ENCODE assay signal across 8 mouse cellular contexts in genomic region chr1:24699320-24699719, GRCm38 (mm10). TPM values are rescaled to one million over a fixed set of nuclear protein-coding genes. Genes with fewer than 3 reads are reported as not detected.
DNase-seq lines count a peak whose midpoint lies in the region; ATAC-seq and TF ChIP-seq lines count a peak whose summit lies in the region.

No protein-coding gene starts in this region.

- no peaks in the 10 kb centered on the region for H3K27me3 ChIP-seq in forebrain, embryonic 14.5 days (replicated peaks; ENCODE audit: control insufficient read depth, insufficient read depth, low read length)
- H3K27me3 ChIP-seq in forebrain, postnatal 0 days (ENCODE audit: insufficient read depth, low read length) = no peaks in the 10 kb centered on the region
- no peaks in the 10 kb centered on the region for H3K27me3 ChIP-seq in embryonic facial prominence, embryonic 15.5 days
- H3K27me3 ChIP-seq in intestine, postnatal 0 days (replicated peaks; ENCODE audit: control insufficient read depth, insufficient read depth, low read length) = no peaks in the 10 kb centered on the region
- H3K27me3 ChIP-seq in lung, embryonic 14.5 days (ENCODE audit: insufficient read depth, low read length) = no peaks in the 10 kb centered on the region
- H3K27me3 ChIP-seq in stomach, postnatal 0 days (ENCODE audit: control insufficient read depth, insufficient read depth, low read length) = no peaks in the 10 kb centered on the region

- 24% methylated on average over 9 of the region's 9 CpGs for WGBS in forebrain, embryonic 14.5 days
- WGBS in forebrain, postnatal 0 days = 28% methylated on average over 9 of the region's 9 CpGs
- WGBS in embryonic facial prominence, embryonic 15.5 days = 19% methylated on average over 9 of the region's 9 CpGs
- WGBS in intestine, postnatal 0 days = 14% methylated on average over 9 of the region's 9 CpGs
- WGBS in lung, embryonic 14.5 days = 17% methylated on average over 9 of the region's 9 CpGs
- 24% methylated on average over 9 of the region's 9 CpGs for WGBS in stomach, postnatal 0 days

- DNase-seq in forebrain, embryonic 14.5 days (ENCODE audit: low spot score) = peak; percentile 30
- no peak for DNase-seq in forebrain, postnatal 0 days
- peak; percentile 67 for DNase-seq in lung, embryonic 14.5 days
- DNase-seq in stomach, postnatal 0 days (ENCODE audit: low spot score) = peak; percentile 26
- DNase-seq in cerebellum, adult 9-10 months = no peak
- no peak for DNase-seq in cerebellum, postnatal 10 days

- no peaks in the 10 kb centered on the region; the same call in 1 of the 2 replicates for H3K4me1 ChIP-seq in forebrain, embryonic 14.5 days (ENCODE audit: control insufficient read depth, insufficient read depth, low read length)
- H3K4me1 ChIP-seq in forebrain, postnatal 0 days (ENCODE audit: insufficient read depth) = no peaks in the 10 kb centered on the region
- 0 out of 2 replicates have a peak, but pooled peaks cover 5% of the 10 kb centered on the region for H3K4me1 ChIP-seq in embryonic facial prominence, embryonic 15.5 days
- H3K4me1 ChIP-seq in intestine, postnatal 0 days (replicated peaks; ENCODE audit: control insufficient read depth, insufficient read depth, low read length) = peaks cover 8% of the 10 kb centered on the region
- no peaks in the 10 kb centered on the region for H3K4me1 ChIP-seq in lung, embryonic 14.5 days (ENCODE audit: insufficient read depth)
- H3K4me1 ChIP-seq in stomach, postnatal 0 days (replicated peaks; ENCODE audit: control insufficient read depth, insufficient read depth) = no peaks in the 10 kb centered on the region

- no peak for TF ChIP-seq CTCF in forebrain, postnatal 0 days (IDR thresholded peaks at IDR 0.05; ENCODE audit: low read depth)
- TF ChIP-seq CTCF in intestine, postnatal 0 days (IDR thresholded peaks at IDR 0.05; ENCODE audit: low read depth) = no peak
- no peak for TF ChIP-seq CTCF in lung, embryonic 14.5 days (IDR thresholded peaks at IDR 0.05; ENCODE audit: low read depth)
- no peak for TF ChIP-seq CTCF in stomach, postnatal 0 days (IDR thresholded peaks at IDR 0.05; ENCODE audit: low read depth)

- H3K9ac ChIP-seq in forebrain, embryonic 14.5 days (ENCODE audit: low read length) = no peak overlapping the region
- no peak overlapping the region for H3K9ac ChIP-seq in forebrain, postnatal 0 days
- no peak overlapping the region for H3K9ac ChIP-seq in embryonic facial prominence, embryonic 15.5 days
- no peak overlapping the region for H3K9ac ChIP-seq in intestine, postnatal 0 days (ENCODE audit: low read depth, low read length)
- H3K9ac ChIP-seq in lung, embryonic 14.5 days = no peak overlapping the region
- no peak overlapping the region for H3K9ac ChIP-seq in stomach, postnatal 0 days (ENCODE audit: low read length)

- ATAC-seq in forebrain, embryonic 14.5 days = peak; percentile 60; the same call in 1 of the 2 replicates
- ATAC-seq in forebrain, postnatal 0 days = no peak
- ATAC-seq in embryonic facial prominence, embryonic 15.5 days (ENCODE audit: insufficient number of reproducible peaks, low FRiP score, low TSS enrichment, low read depth) = peak; percentile 39; the same call in 1 of the 2 replicates
- peak; percentile 42 for ATAC-seq in intestine, postnatal 0 days
- ATAC-seq in lung, embryonic 14.5 days (ENCODE audit: insufficient read depth) = peak; percentile 82
- ATAC-seq in stomach, postnatal 0 days (ENCODE audit: low FRiP score, low TSS enrichment) = peak; percentile 53

- H3K4me3 ChIP-seq in forebrain, embryonic 14.5 days (ENCODE audit: low read depth, low read length) = no peak overlapping the region
- H3K4me3 ChIP-seq in forebrain, postnatal 0 days (ENCODE audit: low read depth, low read length) = no peak overlapping the region
- H3K4me3 ChIP-seq in embryonic facial prominence, embryonic 15.5 days (replicated peaks) = no peak overlapping the region
- H3K4me3 ChIP-seq in intestine, postnatal 0 days (ENCODE audit: low read depth, low read length) = no peak overlapping the region
- H3K4me3 ChIP-seq in lung, embryonic 14.5 days (ENCODE audit: low read depth, low read length) = no peak overlapping the region
- no peak overlapping the region for H3K4me3 ChIP-seq in stomach, postnatal 0 days (ENCODE audit: low read depth, low read length)

- H3K27ac ChIP-seq in forebrain, embryonic 14.5 days (ENCODE audit: low read depth, low read length) = no peak overlapping the region
- no peak overlapping the region for H3K27ac ChIP-seq in forebrain, postnatal 0 days (ENCODE audit: low read depth, low read length)
- H3K27ac ChIP-seq in embryonic facial prominence, embryonic 15.5 days (replicated peaks) = no peak overlapping the region
- peak overlapping the region; percentile 35 for H3K27ac ChIP-seq in intestine, postnatal 0 days (ENCODE audit: low read depth, low read length)
- no peak overlapping the region for H3K27ac ChIP-seq in lung, embryonic 14.5 days (ENCODE audit: low read depth)
- no peak overlapping the region for H3K27ac ChIP-seq in stomach, postnatal 0 days (replicated peaks)

- H3K4me2 ChIP-seq in forebrain, embryonic 14.5 days (ENCODE audit: low read length) = no peak overlapping the region
- H3K4me2 ChIP-seq in forebrain, postnatal 0 days (ENCODE audit: low read depth) = no peak overlapping the region
- no peak overlapping the region for H3K4me2 ChIP-seq in embryonic facial prominence, embryonic 15.5 days (replicated peaks)
- peak overlapping the region; percentile 47; the same call in 1 of the 2 replicates for H3K4me2 ChIP-seq in intestine, postnatal 0 days (replicated peaks; ENCODE audit: low read depth)
- no peak overlapping the region for H3K4me2 ChIP-seq in lung, embryonic 14.5 days
- no peak overlapping the region; the same call in 1 of the 2 replicates for H3K4me2 ChIP-seq in stomach, postnatal 0 days (replicated peaks; ENCODE audit: low read depth)

- H3K9me3 ChIP-seq in forebrain, embryonic 14.5 days (replicated peaks; ENCODE audit: control insufficient read depth, low read length) = no peaks in the 10 kb centered on the region
- no peaks in the 10 kb centered on the region for H3K9me3 ChIP-seq in forebrain, postnatal 0 days (ENCODE audit: low read length)
- no peaks in the 10 kb centered on the region for H3K9me3 ChIP-seq in embryonic facial prominence, embryonic 15.5 days (replicated peaks)
- no peaks in the 10 kb centered on the region for H3K9me3 ChIP-seq in intestine, postnatal 0 days (ENCODE audit: control insufficient read depth)
- no peaks in the 10 kb centered on the region for H3K9me3 ChIP-seq in lung, embryonic 14.5 days (ENCODE audit: low read depth, low read length)
- H3K9me3 ChIP-seq in stomach, postnatal 0 days (ENCODE audit: control insufficient read depth, low read length) = no peaks in the 10 kb centered on the region

- H3K36me3 ChIP-seq in forebrain, embryonic 14.5 days (ENCODE audit: control insufficient read depth, insufficient read depth, low read length) = 0 out of 2 replicates have a peak, but pooled peaks cover 8% of the 10 kb centered on the region
- no peaks in the 10 kb centered on the region for H3K36me3 ChIP-seq in forebrain, postnatal 0 days (ENCODE audit: insufficient read depth)
- no peaks in the 10 kb centered on the region for H3K36me3 ChIP-seq in embryonic facial prominence, embryonic 15.5 days
- 0 out of 2 replicates have a peak, but pooled peaks cover 5% of the 10 kb centered on the region for H3K36me3 ChIP-seq in intestine, postnatal 0 days (ENCODE audit: control insufficient read depth, insufficient read depth)
- no peaks in the 10 kb centered on the region for H3K36me3 ChIP-seq in lung, embryonic 14.5 days (ENCODE audit: insufficient read depth)
- no peaks in the 10 kb centered on the region for H3K36me3 ChIP-seq in stomach, postnatal 0 days (ENCODE audit: control insufficient read depth, insufficient read depth, low read length)

- TF ChIP-seq EP300 in stomach, postnatal 0 days (optimal IDR thresholded peaks at IDR 0.05) = no peak

RNA-seq across cellular contexts. Expression of gene Lmbrd1, which starts 20.9 kb away (rescaled TPM):
- 33.7 and 42.6 TPM in 2 replicates for polyA plus RNA-seq in forebrain, embryonic 14.5 days (2014; fragmentation: Nextera tagmentation; extraction: Ambion mirVana)
- 32.7 and 33.6 TPM in 2 replicates for total RNA-seq in forebrain, postnatal 0 days (2014; rRNA removed)
- 31.0 and 45.5 TPM in 2 replicates for polyA plus RNA-seq in forebrain, postnatal 0 days (2015; fragmentation: Nextera tagmentation; extraction: Ambion mirVana)
- polyA plus RNA-seq in embryonic facial prominence, embryonic 15.5 days (2015; fragmentation: Nextera tagmentation; extraction: Ambion mirVana) = 33.7 and 34.0 TPM in 2 replicates
- polyA plus RNA-seq in intestine, postnatal 0 days (2015; fragmentation: Nextera tagmentation; extraction: Ambion mirVana) = 68.8 and 73.7 TPM in 2 replicates
- polyA plus RNA-seq in lung, embryonic 14.5 days (2014; fragmentation: Nextera tagmentation; extraction: Ambion mirVana) = 29.3 and 32.2 TPM in 2 replicates
- 33.6 and 35.2 TPM in 2 replicates for polyA plus RNA-seq in stomach, postnatal 0 days (2015; fragmentation: Nextera tagmentation; extraction: Ambion mirVana)

Comparison
In these comparisons a context has a peak if more than half of its experiments do, and no peak if none do; other contexts are left out.
1. DNase-seq: peak in forebrain, embryonic 14.5 days (single experiment), lung, embryonic 14.5 days (single experiment) and stomach, postnatal 0 days (single experiment); none in forebrain, postnatal 0 days (single experiment), cerebellum, adult 9-10 months (single experiment) and cerebellum, postnatal 10 days (0 of 2).